ENCODE assay signal across 10 mouse cellular contexts in genomic region chr6:34879911-34880475, GRCm38 (mm10). TPM values are rescaled to one million over a fixed set of nuclear protein-coding genes. Genes with fewer than 3 reads are reported as not detected.
DNase-seq lines count a peak whose midpoint lies in the region; ATAC-seq lines count a peak whose summit lies in the region.
"Had no signal": no experiment of that assay in that cellular context is flagged by ENCODE, and none has a peak within 500 bp of the region (broad histone marks: within the 10 kb centered on the region; RNA-seq: fewer than 3 reads in every experiment).

No protein-coding gene starts in this region.

- DNase-seq in liver (peak; percentile 43), adipocyte (ENCODE audit: low spot score) (peak; percentile 83)
- no peak for DNase-seq in liver, embryonic 11.5 days (ENCODE audit: low spot score)
- peak; percentile 64 for DNase-seq in embryo, embryonic 10.5 days (ENCODE audit: low spot score)
- peak; percentile 58 for DNase-seq in left cerebral cortex, postnatal 10 days (ENCODE audit: extremely low spot score in 1 of 2, low spot score in 2 of 2)
- DNase-seq in right cerebral cortex, adult 2 months (ENCODE audit: low spot score in 2 of 2): peak; percentile 70 to 76
- DNase-seq in neural tube, embryonic 10.5 days (ENCODE audit: extremely low spot score, low spot score): no peak

- H3K9me3 ChIP-seq in liver, embryonic 11.5 days (ENCODE audit: control insufficient read depth, low read length): no peaks in the 10 kb centered on the region
- H3K9me3 ChIP-seq: embryonic facial prominence, embryonic 15.5 days had no signal

- no peak overlapping the region for H3K4me3 ChIP-seq in liver, embryonic 11.5 days (ENCODE audit: low read depth, low read length)
- H3K4me3 ChIP-seq: embryonic facial prominence, embryonic 15.5 days had no signal

- no peak for ATAC-seq in liver, embryonic 11.5 days (replicated peaks; ENCODE audit: low FRiP score)
- ATAC-seq in monocyte, adult 5-6 weeks (replicated peaks; ENCODE audit: insufficient number of reproducible peaks, low FRiP score, low TSS enrichment, poor library complexity, severe bottlenecking): no peak

- H3K36me3 ChIP-seq in liver, embryonic 11.5 days (ENCODE audit: control insufficient read depth, insufficient read depth, low read length): peaks cover 17% of the 10 kb centered on the region

- H3K27me3 ChIP-seq in liver, embryonic 11.5 days (replicated peaks; ENCODE audit: control insufficient read depth, insufficient read depth, low read length): no peaks in the 10 kb centered on the region
- H3K27me3 ChIP-seq: embryonic facial prominence, embryonic 15.5 days had no signal

- H3K9ac ChIP-seq in liver, embryonic 11.5 days (ENCODE audit: low read depth, low read length): no peak overlapping the region
- H3K9ac ChIP-seq: embryonic facial prominence, embryonic 15.5 days had no signal

- H3K27ac ChIP-seq in liver, embryonic 11.5 days (ENCODE audit: low read depth, low read length): no peak overlapping the region
- H3K27ac ChIP-seq: embryonic facial prominence, embryonic 15.5 days had no signal

- H3K4me2 ChIP-seq in liver, embryonic 11.5 days: no peak overlapping the region
- H3K4me2 ChIP-seq: embryonic facial prominence, embryonic 15.5 days had no signal

- intact Hi-C loops in left cerebral cortex, postnatal 10 days (cut with DNase I): loop anchor here (5.0 kb wide), 1 partner anchor 98 kb away; the partner anchor contains the start of gene Agbl3

- WGBS in liver, embryonic 11.5 days: 66% methylated on average over 6 of the region's 6 CpGs

- H3K4me1 ChIP-seq in liver, embryonic 11.5 days (replicated peaks; ENCODE audit: control insufficient read depth, insufficient read depth, low read length): peaks cover 28% of the 10 kb centered on the region

RNA-seq across cellular contexts. Expression of gene Cyren, which starts 2.1 kb away (rescaled TPM):
- polyA plus RNA-seq in liver, embryonic 11.5 days (2014; fragmentation: Nextera tagmentation; extraction: Ambion mirVana): 20.1 and 20.5 TPM in 2 replicates
- 1 to 10 TPM; 3.6 to 5.0 TPM for total RNA-seq in left cerebral cortex, postnatal 10 days (2021)
- total RNA-seq in monocyte, adult 5-6 weeks (2017): 6.1 to 7.3 TPM (median 6.3 TPM) in 3 replicates

RNA-seq across cellular contexts. Expression of gene Tmem140, which starts 17.0 kb away (rescaled TPM):
- 2.7 and 3.2 TPM in 2 replicates for polyA plus RNA-seq in liver, embryonic 11.5 days (2014; fragmentation: Nextera tagmentation; extraction: Ambion mirVana)
- total RNA-seq in left cerebral cortex, postnatal 10 days (2021): 1 to 10 TPM; 1.2 to 2.1 TPM
- total RNA-seq in monocyte, adult 5-6 weeks (2017): 8.0 to 21.4 TPM (median 8.5 TPM) in 3 replicates

RNA-seq across cellular contexts. Expression of gene Wdr91, which starts 30.7 kb away (rescaled TPM):
- 15.5 and 19.3 TPM in 2 replicates for polyA plus RNA-seq in liver, embryonic 11.5 days (2014; fragmentation: Nextera tagmentation; extraction: Ambion mirVana)
- total RNA-seq in left cerebral cortex, postnatal 10 days (2021): 10 to 100 TPM; 30.1 to 32.6 TPM
- total RNA-seq in monocyte, adult 5-6 weeks (2017): 14.8 to 23.2 TPM (median 20.6 TPM) in 3 replicates

RNA-seq across cellular contexts. Expression of gene Stra8, which starts 40.0 kb away (rescaled TPM):
- not detected in 2 replicates for polyA plus RNA-seq in liver, embryonic 11.5 days (2014; fragmentation: Nextera tagmentation; extraction: Ambion mirVana)
- total RNA-seq in left cerebral cortex, postnatal 10 days (2021): not detected
- not detected in 3 replicates for total RNA-seq in monocyte, adult 5-6 weeks (2017)
- polyA plus RNA-seq: embryonic facial prominence, embryonic 15.5 days; limb, embryonic 11.5 days had no signal

Comparison
In these comparisons a context has a peak if more than half of its experiments do, and no peak if none do; other contexts are left out.
1. DNase-seq: peak in liver (single experiment), adipocyte (single experiment), embryo, embryonic 10.5 days (single experiment), left cerebral cortex, postnatal 10 days (2 of 2) and right cerebral cortex, adult 2 months (2 of 2); none in liver, embryonic 11.5 days (single experiment) and neural tube, embryonic 10.5 days (single experiment).